Mouse (Mus musculus) large intestine, adult 2 months (tissue): ENCODE data around the gene Ndst2. TPM values are rescaled to one million over a fixed set of nuclear protein-coding genes. Genes with fewer than 3 reads are reported as not detected.

Experiments used
- DNase-seq: peaks from one replicate; pipeline ENCODE4 v3.0.0-alpha.2; 2012; ENCODE audit warnings: low read depth, low spot score
- WGBS: fragments of 180-500 bp; shearing (Covaris S2); methylation state at CpG from one replicate; pipeline ENCODE4 v1.1.7; 2018; 5-methylcytosine and 5-hydroxymethylcytosine counted together
- polyA plus RNA-seq: library from polyadenylated mRNA; depleted of rRNA; stranded (reverse); fragments of >200 nt; gene quantifications from 2 replicates; pipeline ENCODE4 v1.2.3, GENCODE M21; 2012; rRNA removed

The Ndst2 gene
- 25.4 and 33.5 TPM in 2 replicates for polyA plus RNA-seq

DNA sequence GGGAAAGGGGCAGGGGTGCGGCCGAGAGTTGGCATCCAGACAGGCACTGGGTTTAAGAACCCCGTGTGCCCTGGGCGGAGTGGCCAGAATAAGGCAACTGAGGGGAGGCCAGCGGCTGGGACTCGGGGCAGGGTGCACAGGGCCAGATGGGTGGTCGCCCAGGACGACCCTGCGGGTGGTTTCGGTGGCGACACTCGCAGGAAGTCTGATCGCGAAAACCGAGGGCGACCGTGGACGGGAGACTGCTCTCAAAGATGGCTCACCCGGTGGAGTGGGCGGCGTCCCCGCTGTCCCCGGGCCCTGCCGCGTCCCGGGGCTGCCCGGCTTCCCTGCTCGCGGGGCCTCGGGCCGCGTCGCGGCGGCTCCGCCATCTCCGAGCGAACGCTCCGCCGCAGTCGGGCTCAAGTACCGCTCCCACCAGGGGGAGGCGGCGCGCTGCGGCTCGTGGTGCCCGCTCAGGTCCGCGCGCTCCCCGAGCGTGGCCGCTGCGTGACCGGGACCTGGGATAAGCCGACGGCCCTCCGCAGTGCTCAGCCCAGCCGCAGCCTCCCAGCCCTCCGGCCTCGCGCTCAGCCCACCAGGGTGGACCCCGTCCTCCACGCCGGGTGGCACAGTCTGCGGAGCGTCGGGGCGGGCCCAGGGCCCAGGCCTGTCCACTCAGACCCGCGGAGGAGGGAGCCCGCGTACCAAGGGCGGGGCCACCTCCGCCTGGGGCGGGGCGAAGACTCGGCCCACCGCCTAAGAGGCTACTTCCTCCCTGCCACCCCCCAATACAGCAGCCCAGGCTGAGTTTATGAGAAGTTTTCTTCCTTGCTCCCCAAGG lies at the start of gene Ndst2:
TSS of gene Ndst2 (minus strand) at position 611 of the 823 bp plus-strand sequence.
- under 1% methylated on average over 80 of the region's 81 CpGs for WGBS
- DNase-seq = peak; percentile 58

DNA sequence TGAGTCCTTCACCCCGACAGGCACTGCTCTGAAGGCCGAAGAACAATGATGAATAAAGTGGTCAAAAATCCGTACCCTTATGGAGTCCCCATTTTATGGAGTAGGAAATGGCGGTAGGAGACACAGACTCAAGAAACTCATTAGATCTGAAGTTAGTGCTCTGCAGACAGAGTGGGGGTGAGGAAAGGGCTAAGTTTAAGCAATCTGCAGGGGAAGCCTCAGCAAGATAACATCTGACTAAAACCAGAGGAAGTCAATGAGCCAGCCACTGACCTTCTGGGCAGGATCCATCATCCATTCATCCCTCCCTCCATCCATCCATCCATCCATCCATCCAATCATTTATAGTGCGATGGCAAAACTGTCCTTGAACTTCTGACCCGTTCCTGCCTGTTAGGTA lies 49.2 kb upstream of the Ndst2 start:
- DNase-seq = no peak
- WGBS = 90% methylated on average over 6 of the region's 6 CpGs

DNA sequence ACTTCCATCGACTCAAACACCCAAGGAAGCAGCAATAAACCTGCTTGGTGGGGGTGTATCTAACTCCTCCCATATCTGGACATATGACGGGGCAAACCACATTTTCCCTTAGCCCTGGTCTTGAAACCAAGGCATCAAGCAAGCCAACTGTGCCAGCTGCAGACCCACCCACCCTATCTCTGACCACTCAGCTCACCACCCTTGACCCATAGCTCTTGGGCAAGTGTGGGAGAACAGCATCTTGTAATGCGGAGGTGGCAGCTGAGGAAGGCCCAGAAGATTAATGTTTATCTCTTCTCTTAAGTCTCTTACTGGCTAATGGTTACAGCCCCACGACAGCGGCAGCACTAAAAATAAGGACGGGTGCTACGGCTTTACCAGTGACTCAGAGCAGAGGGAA lies 48.5 kb upstream of the Ndst2 start:
- WGBS = 78% methylated on average over 7 of the region's 7 CpGs
- no peak for DNase-seq

DNA sequence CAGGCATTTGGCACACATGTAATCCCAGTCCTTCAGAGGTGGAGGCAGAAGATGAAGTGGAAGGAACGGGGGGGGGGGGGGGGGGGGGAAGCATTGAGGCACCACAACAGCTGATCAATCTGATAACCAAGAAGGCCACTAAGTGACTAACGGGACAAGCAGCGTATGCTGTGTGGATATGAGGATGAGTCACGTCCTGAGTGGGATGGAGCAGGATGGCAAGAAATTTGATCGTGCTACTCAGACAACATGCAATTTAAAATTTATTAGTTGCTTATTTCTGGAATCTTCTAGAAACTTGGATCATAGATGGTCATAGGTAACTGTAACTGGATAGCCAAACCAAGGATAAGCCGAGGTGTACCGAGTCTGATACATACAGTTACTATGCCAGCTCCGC lies 45.9 kb upstream of the Ndst2 start:
- no peak for DNase-seq
- 86% methylated on average over 8 of the region's 8 CpGs for WGBS

DNA sequence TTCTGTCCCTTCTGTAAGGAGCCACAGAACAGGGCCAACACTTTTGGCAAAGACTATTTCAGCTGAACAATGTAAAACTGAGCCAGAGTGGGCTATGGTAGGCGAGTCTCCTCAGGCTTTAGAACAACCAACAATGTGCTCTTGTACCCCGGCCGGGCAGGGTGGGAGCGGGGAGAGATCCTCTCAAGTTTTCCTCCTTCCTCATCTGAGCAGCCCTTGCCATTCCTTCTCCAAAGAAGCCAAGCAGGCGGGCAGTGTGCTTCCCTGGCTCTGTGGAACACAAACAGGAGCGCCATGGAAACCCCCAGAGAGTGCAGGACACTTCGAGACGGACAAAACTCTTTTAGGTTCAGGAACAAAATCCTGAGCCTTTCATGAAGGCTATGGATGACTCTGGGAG lies 44.1 kb upstream of the Ndst2 start:
- WGBS = 89% methylated on average over 8 of the region's 8 CpGs
- no peak for DNase-seq

DNA sequence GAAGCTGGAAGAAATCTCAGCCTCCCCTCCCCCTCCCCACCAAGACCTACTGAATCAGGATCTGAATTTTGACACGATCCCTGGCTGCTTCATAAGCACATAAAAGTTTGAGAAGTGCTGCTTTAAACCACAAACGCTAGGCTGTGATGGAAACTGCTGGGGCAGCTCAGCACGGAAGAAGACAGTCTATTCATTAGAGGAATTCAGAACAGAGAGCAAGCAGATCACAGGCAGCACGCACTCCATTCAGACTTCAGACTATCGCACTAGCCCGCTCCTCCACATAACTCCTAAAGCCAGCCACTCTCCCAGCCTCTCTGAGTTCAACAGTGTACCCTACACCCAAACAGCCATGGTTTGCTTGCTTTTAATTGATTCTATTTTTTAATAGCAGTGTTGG lies 41.3 kb upstream of the Ndst2 start:
- DNase-seq = no peak
- 57% methylated on average over 6 of the region's 6 CpGs for WGBS

DNA sequence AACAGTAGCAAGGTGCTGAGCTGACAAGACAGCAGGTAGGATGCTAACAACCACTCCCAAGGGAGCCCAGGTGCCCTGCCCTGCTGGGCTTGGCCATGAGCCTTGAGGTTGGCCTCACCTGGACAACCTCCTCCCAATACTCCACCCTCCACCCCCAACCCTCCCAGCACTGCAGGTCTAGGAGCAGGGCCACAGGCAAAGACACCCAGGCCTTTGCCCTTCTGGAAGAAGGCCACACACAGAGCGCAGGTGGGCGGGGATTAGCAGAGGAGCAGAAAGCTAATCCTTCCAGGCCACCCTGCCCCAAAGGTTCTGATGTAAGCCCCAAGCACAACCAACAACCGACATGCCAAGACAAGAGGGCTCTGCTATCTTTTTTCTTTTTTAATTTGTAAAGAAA lies 39.0 kb upstream of the Ndst2 start:
- DNase-seq = no peak
- 38% methylated on average over 3 of the region's 3 CpGs for WGBS

DNA sequence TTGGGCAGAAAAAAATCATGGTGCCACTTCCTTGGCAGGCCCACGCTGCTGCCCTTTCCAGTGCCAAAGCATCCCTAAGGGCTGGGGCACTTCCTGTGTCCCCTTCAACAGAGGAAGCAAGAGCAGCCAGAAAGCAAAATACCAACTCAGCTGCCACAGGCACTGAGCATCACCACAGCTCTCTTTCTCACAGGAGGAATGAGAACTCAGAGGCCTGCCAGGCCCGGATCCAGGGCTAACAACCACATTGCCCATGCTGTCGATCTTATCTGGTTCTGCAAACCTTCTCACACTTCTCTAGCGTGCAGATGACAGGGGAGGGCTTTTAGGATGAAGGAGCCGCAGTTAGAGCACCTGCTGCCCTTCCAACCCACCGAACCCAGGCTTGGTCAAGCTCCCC lies 38.4 kb upstream of the Ndst2 start:
- 73% methylated on average over 6 of the region's 6 CpGs for WGBS
- no peak for DNase-seq

DNA sequence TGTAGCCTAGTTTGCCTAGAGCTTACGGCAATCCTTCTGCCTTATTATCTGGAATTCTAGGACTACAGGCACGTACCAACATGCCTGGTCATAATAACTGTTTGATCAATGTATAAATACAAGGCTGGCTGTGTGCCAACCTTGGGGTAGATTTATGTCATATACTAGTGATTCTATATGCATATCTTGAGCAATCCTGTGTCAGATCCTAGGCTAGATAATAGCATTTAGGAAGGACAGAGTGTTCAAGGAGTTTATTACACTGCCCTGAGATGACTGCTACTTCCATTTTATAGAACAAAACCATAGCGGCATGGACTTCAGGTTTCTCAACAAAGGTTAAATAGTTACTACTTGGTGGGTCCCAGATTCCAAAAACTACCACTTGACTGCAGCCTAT lies 37.6 kb upstream of the Ndst2 start:
- 39% methylated on average over 3 of the region's 3 CpGs for WGBS

DNA sequence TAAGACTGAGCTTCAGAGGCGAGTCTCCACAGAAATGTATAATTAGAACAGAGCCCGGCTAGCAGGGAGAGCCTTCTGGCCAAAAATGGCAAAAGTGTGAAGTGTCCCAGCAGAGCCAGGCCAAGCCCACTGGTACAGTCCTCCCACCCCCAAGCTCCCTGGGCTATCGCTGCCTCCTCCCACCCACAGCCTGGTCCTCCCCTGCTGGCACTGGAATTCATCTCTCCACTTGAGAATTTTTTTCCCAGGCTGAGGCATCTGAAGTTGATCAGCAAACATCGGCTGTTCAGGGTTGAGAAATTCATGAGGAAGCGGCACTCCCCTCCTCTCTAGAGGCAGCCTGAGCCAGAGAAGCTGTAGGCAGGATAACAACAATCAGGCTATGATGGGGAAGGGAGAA lies 34.2 kb upstream of the Ndst2 start:
- WGBS = 73% methylated on average over 5 of the region's 5 CpGs
- no peak for DNase-seq

More for the DNA sequence above, 37.6 kb upstream of the Ndst2 start:
- DNase-seq = no peak

DNA sequence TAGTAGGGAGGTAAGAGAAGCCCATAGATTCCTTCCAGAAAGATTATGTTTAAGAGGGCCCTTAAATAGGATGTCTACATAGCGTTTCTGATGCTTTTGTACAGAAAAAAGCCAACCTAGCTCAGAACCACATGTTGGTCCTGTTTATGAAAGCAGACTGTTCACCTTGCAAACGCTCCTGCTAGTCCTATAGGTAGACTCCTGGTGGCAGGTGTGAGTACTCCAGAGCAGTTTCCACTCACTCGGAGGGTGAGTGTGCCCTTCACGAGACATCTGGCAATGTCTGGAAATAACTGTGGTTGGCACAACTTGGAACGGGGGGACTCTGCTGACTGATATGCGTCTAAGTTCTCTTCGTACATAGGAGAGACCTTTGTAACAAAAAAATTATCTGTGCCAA lies 33.6 kb upstream of the Ndst2 start:
- no peak for DNase-seq
- 85% methylated on average over 7 of the region's 7 CpGs for WGBS

DNA sequence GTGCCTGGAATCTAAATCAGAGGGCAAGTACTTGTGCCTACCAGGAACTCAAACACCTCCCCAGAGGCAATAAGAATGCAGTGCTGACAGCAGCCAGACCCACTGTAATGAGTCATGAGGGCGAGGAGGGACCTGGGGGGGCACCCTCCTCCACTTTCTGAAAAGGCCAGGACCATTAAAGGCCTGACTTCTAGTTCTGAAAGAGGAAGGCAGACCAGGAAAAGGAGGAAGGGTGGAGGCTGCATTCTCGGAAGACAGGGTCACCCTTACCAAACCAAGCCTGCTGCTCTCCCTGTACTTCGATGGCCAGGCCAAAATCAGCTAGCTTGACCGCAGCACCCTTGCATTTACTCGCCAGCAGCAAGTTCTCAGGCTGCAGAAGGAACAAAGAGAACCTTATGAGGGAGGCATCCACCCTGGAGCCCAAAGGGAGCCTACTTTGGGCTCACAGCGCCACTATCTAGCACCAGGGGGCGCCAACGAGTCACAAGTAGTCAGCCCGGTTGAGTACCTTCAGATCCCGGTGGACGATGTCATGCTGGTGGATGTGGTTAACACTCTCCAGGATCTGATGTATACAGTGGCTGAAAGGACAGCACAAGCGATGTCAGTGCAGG lies 31.4 kb upstream of the Ndst2 start:
- WGBS = 26% methylated on average over 12 of the region's 12 CpGs
- peak; percentile 43 for DNase-seq

DNA sequence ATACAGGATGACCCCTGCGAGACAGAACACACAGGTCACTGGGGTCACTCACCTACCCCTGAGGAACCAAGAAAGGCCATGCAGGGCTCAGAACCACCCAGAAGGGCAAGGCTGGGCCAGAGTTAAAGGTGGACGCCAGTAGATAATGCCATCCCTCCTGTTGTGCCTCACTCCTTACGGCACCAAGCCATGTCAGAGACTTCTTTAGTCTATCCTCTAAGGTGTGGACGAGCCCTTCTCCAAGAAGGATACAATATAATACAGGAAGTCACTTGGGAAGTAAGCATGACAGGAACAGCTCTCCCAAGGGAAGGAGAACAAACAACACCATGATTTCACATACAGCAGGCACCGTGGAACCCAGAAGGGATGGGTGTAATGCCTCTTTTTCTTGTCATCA lies 30.6 kb upstream of the Ndst2 start:
- no peak for DNase-seq
- WGBS = 83% methylated on average over 5 of the region's 5 CpGs

DNA sequence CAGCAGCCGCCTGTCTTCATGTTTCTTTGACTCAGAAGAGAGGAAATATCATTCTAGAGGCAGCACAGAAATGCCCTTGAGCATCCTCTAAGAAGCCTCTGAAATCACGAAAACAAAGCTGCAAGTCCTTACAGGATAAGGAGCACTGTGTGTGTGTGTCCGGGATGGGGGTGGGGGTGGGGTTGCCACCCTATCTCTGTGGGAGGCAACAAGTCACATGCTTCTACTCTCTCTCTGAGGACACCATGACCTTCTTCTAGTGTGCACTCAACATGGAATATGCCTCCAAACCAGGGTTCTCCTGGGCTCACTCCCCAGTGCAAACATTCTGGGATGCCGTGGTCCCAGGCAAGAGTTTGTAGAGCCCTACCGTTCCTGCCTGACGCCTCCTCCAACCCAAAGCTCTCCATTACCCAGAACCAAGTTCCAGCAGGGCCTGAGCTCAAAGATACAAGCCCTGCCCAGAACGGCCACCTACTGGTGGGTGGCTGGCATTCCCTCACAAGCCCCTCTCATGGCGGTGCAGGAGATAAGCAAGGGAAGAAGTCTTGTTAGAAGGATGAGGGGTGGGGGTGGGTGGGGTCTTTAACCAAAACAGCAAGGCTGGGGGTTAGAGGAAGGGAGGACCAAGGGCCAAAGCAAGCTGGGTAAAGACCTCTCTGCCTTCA lies 24.5 kb upstream of the Ndst2 start:
- DNase-seq = no peak
- WGBS = 85% methylated on average over 8 of the region's 8 CpGs

DNA sequence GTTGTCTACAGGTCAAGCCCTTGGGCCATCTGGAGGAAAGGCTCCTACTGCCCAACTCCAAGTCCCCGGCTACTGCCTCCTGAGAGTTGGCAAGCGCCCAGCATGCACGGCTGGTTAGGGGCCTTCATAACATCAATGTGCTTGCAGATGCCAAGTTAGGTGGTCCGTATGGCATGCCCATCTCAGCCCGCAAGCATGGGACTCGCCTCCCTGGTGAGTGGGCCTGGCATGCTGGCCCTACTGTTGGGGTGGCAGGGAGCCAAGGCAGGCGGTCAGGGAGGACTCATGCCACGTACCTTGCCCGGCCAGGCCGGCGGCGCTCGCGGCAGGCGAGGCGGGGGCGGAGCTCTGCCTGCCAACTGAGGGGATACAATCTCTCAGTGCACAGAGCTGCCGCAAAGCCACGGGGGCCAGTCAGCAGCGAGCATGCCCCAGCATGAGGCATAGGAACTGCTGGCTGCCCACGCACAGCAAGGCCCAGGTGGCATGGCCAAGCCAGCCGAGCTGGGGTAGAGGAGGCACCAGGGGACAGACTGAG lies 23.1 kb upstream of the Ndst2 start:
- no peak for DNase-seq
- 91% methylated on average over 22 of the region's 22 CpGs for WGBS

DNA sequence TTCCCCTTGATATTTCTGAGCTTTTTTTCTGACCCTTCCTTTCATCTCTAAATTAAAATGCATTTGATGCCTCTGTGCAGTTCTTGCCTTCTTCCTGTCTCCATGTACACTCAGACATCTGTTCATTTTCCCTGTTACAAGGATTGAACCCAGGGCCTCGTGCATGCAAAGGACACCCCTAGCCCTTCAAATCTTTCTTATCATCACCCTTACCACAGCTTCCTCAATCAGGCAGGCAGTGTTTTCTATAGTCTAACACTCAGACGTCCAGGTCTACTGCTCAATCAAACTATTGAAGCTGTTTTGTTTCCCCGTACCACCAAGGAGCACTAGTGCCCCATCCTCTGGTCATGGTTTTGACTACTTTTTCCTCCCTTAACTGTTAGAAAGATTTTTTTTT lies 19.4 kb upstream of the Ndst2 start:
- no peak for DNase-seq
- WGBS = 65% methylated on average over 3 of the region's 3 CpGs

DNA sequence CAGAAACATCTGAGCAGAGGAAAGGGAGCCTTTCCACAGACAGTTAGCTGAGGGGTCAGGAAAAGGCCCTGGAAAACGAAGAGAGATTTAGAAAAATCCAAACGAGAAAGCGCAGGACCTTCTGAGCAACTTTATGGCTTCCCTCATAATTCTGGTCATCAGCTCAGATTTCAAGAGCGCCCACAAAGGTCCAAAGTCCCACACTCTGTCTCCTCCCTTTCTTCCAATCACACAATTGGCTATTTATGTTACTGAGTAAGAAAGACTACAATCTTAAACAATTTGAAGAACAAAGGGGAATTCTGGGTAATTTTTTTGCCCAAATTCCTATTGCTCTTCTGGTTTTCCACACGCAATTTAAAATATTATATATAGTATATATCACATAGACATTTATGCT lies 16.1 kb upstream of the Ndst2 start:
- DNase-seq = no peak
- WGBS = 28% methylated on average over 5 of the region's 5 CpGs

DNA sequence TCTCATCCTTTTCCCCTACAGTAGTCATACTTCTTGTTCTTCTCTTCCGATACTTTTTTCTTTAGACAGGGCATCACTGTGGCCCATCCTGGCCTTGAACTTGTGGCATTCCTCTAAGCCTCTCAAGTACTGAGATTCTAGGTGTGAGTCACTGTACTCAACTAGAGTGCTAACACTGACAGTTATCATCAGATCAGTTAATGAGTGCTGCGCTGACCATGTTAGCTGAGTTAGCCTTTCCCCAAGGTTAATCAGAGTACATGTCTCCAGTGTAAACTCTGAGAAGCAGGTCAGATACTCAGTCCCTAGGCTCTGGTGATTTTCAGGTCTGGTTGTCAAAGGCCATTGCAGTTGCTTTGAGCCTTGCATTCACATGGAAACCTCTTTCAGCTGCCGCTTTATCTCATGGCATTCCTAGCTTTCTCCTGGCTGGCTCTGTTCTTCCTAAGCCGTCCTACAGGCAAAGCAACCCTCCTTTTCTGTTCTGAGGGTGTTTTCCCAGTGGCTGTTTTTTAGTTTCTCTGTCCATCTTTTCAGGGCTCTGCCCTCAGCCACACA lies 15.2 kb upstream of the Ndst2 start:
- no peak for DNase-seq
- 89% methylated on average over 4 of the region's 4 CpGs for WGBS

DNA sequence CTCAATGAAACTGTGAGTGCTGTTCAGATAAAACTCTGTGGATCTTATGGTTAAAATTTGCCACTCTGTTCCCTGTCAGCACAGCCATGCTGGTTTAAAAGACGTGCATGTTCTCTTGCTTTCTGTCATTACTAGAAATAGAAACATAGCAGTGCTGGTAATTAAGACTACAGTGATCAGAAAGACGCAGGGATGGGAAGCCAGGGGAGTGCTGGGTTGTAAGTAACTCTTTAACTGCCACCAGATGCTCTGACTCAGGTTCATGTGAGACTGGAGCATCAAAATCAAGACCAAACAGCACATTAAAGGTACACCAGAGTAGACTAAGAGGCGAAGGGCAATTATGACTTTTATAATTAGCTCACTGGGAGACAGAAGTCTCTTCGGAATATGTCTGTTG lies 14.0 kb upstream of the Ndst2 start:
- DNase-seq = no peak
- 74% methylated on average over 4 of the region's 4 CpGs for WGBS

DNA sequence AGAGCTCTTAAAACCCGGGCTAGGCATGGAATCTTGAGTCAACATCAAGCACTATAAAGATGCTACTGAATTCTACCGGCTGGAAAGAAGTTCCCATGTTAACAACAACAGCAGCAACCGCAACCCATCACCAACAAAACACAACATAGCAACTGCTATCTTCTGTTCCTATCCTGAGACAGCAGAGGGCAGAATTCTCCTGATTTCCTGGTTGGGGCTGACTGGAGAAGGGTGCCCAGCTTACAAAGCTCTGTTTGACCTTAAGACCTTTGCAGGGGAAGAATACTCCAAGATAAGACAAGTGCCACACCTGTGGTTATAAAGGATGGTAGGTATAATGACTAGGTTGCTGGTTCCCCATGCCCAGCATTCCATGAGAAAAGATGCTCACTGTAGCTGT lies 12.6 kb upstream of the Ndst2 start:
- 37% methylated on average over 3 of the region's 3 CpGs for WGBS
- DNase-seq = no peak
